Mouse (Mus musculus) bone marrow macrophage, adult 2 months (primary cell): Measurements from ENCODE around the gene Mapk3. TPM values are rescaled to one million over a fixed set of nuclear protein-coding genes. Genes with fewer than 3 reads are reported as not detected.

Experiments used
- H3K27ac ChIP-seq: 2 replicates; pipeline ENCODE4 v1.5.1; 2012; ENCODE audit warnings: low read depth, low read length; ENCODE audit not compliant: insufficient read depth
- H3K4me1 ChIP-seq: 2 replicates; pipeline ENCODE4 v1.6.1; 2012; ENCODE audit warnings: low read length; ENCODE audit not compliant: control insufficient read depth, insufficient read depth
- H3K4me3 ChIP-seq: 2 replicates; pipeline ENCODE4 v1.5.1; 2012; ENCODE audit warnings: mild to moderate bottlenecking, low read length, moderate library complexity; ENCODE audit not compliant: insufficient read depth
- CTCF ChIP-seq: IDR thresholded peaks from 2 replicates; pipeline ENCODE4 v1.5.1; 2012; ENCODE audit warnings: low read depth, mild to moderate bottlenecking, low read length, moderate library complexity
- POLR2A ChIP-seq: IDR thresholded peaks from 2 replicates; pipeline ENCODE4 v1.6.1; 2012; ENCODE audit warnings: mild to moderate bottlenecking, low read depth, low read length, borderline replicate concordance
- polyA plus RNA-seq: library from polyadenylated mRNA; stranded (reverse); fragments of >200 nt; gene quantifications from 2 replicates; pipeline ENCODE4 v1.2.4, GENCODE M21; 2012; ENCODE audit not compliant: missing spikeins, insufficient read depth, insufficient read length

Mapk3 gene
- polyA plus RNA-seq, 1 experiment = 390 TPM

GRCm38 (mm10) chr7:126809723-126810369 lies 50.4 kb downstream of the Mapk3 start:
- Histone ChIP-seq H3K4me1 (peaks cover 7% of the 10 kb centered on the region), H3K27ac (no peak overlapping the region), H3K4me3 (no peak overlapping the region)
- TF ChIP-seq POLR2A (no peak), CTCF (no peak)

Other genes with a start within 250 kb of the Mapk3 start
- gene Eif3c, start 193.2 kb upstream of the Mapk3 start, polyA plus RNA-seq = 142 and 148 TPM in 2 replicates
- 83.3 and 84.3 TPM in 2 replicates for gene Apobr, start 174.7 kb upstream of the Mapk3 start, polyA plus RNA-seq
- gene Cln3, start 173.8 kb upstream of the Mapk3 start, polyA plus RNA-seq = 219 and 238 TPM in 2 replicates
- gene Il27, start 164.7 kb upstream of the Mapk3 start, polyA plus RNA-seq = 2.9 and 3.3 TPM in 2 replicates
- 34.9 and 41.2 TPM in 2 replicates for gene Nupr1, start 128.7 kb upstream of the Mapk3 start, polyA plus RNA-seq
- gene Sgf29, start 110.3 kb upstream of the Mapk3 start, polyA plus RNA-seq = 28.6 and 31.7 TPM in 2 replicates
- gene Sult1a1, start 83.2 kb upstream of the Mapk3 start, polyA plus RNA-seq = 42.3 and 56.8 TPM in 2 replicates
- gene Bola2, start 64.2 kb upstream of the Mapk3 start, polyA plus RNA-seq = 62.1 and 63.7 TPM in 2 replicates
- gene Slx1b, start 63.8 kb upstream of the Mapk3 start, polyA plus RNA-seq = 8.4 and 11.6 TPM in 2 replicates
- gene Coro1a, start 51.8 kb upstream of the Mapk3 start, polyA plus RNA-seq = 622 and 668 TPM in 2 replicates
- gene Gdpd3, start 6.7 kb downstream of the Mapk3 start, polyA plus RNA-seq = 20.8 and 27.0 TPM in 2 replicates
- gene Ypel3, start 17.4 kb downstream of the Mapk3 start, polyA plus RNA-seq = 392 and 412 TPM in 2 replicates
- 1.9 and 2.8 TPM in 2 replicates for gene Tbx6, start 21.9 kb downstream of the Mapk3 start, polyA plus RNA-seq
- gene Ppp4c, start 32.9 kb downstream of the Mapk3 start, polyA plus RNA-seq = 153 and 164 TPM in 2 replicates
- gene Fam57b, start 38.1 kb downstream of the Mapk3 start, polyA plus RNA-seq = 0.74 and 0.85 TPM in 2 replicates
- not detected in 2 replicates for gene 4930451I11Rik, start 72.0 kb downstream of the Mapk3 start, polyA plus RNA-seq
- gene Doc2a, start 87.8 kb downstream of the Mapk3 start, polyA plus RNA-seq = not detected in 2 replicates
- 32.0 and 33.5 TPM in 2 replicates for gene Hirip3, start 102.4 kb downstream of the Mapk3 start, polyA plus RNA-seq
- 67.0 and 72.6 TPM in 2 replicates for gene Ino80e, start 102.8 kb downstream of the Mapk3 start, polyA plus RNA-seq
- gene Taok2, start 125.1 kb downstream of the Mapk3 start, polyA plus RNA-seq = 58.5 and 66.8 TPM in 2 replicates
- gene Tmem219, start 163.3 kb downstream of the Mapk3 start, polyA plus RNA-seq = 74.2 and 75.9 TPM in 2 replicates
- 16.2 and 17.5 TPM in 2 replicates for gene Kctd13, start 169.3 kb downstream of the Mapk3 start, polyA plus RNA-seq
- gene Asphd1, start 190.0 kb downstream of the Mapk3 start, polyA plus RNA-seq = not detected in 2 replicates
- 1.6 and 2.6 TPM in 2 replicates for gene Sez6l2, start 191.0 kb downstream of the Mapk3 start, polyA plus RNA-seq
- gene Cdipt, start 216.3 kb downstream of the Mapk3 start, polyA plus RNA-seq = 112 and 118 TPM in 2 replicates
- 7.3 and 7.4 TPM in 2 replicates for gene Cdiptos, start 216.5 kb downstream of the Mapk3 start, polyA plus RNA-seq